23 mouse cellular contexts compared by ENCODE assay signal in genomic region chr10:45635201-45635600, GRCm38 (mm10). TPM values are rescaled to one million over a fixed set of nuclear protein-coding genes. Genes with fewer than 3 reads are reported as not detected.
DNase-seq lines count a peak whose midpoint lies in the region; ATAC-seq and TF ChIP-seq lines count a peak whose summit lies in the region.
"Had no signal": no experiment of that assay in that cellular context is flagged by ENCODE, and none has a peak within 500 bp of the region (broad histone marks: within the 10 kb centered on the region; RNA-seq: fewer than 3 reads in every experiment).

No protein-coding gene starts in this region.

- no peaks in the 10 kb centered on the region for H3K36me3 ChIP-seq in stomach, postnatal 0 days (ENCODE audit: control insufficient read depth, insufficient read depth, low read length)
- H3K36me3 ChIP-seq: hindbrain, embryonic 12.5 days had no signal

- peak; percentile 73 for ATAC-seq in CD4-positive, CD25-positive, alpha-beta regulatory T cell, adult 4 months
- ATAC-seq in activated CD4-positive, CD25-positive, alpha-beta regulatory T cell, adult 4 months: peak; percentile 69
- ATAC-seq in monocyte, adult 5-6 weeks (replicated peaks; ENCODE audit: insufficient number of reproducible peaks, low FRiP score, low TSS enrichment, poor library complexity, severe bottlenecking): no peak
- ATAC-seq in stomach, postnatal 0 days (ENCODE audit: low FRiP score, low TSS enrichment): no peak
- ATAC-seq: forebrain, embryonic 13.5 days; forebrain, embryonic 16.5 days; hindbrain, embryonic 16.5 days; intestine, postnatal 0 days had no signal

- no peaks in the 10 kb centered on the region for H3K4me1 ChIP-seq in stomach, postnatal 0 days (replicated peaks; ENCODE audit: control insufficient read depth, insufficient read depth)
- H3K4me1 ChIP-seq: forebrain, embryonic 10.5 days; forebrain, embryonic 13.5 days; hindbrain, embryonic 12.5 days had no signal

- 83% methylated on average over 3 of the region's 3 CpGs for WGBS in stomach, postnatal 0 days

- H3K9ac ChIP-seq in stomach, postnatal 0 days (ENCODE audit: low read length): no peak overlapping the region
- H3K9ac ChIP-seq: forebrain, embryonic 13.5 days; hindbrain, embryonic 12.5 days had no signal

- TF ChIP-seq CTCF in stomach, postnatal 0 days (IDR thresholded peaks at IDR 0.05; ENCODE audit: low read depth): no peak

- no peak overlapping the region for H3K27ac ChIP-seq in stomach, postnatal 0 days (replicated peaks)
- H3K27ac ChIP-seq: forebrain, embryonic 10.5 days; forebrain, embryonic 13.5 days; gastrocnemius, adult 2 months; hindbrain, embryonic 12.5 days had no signal

- H3K9me3 ChIP-seq in stomach, postnatal 0 days (ENCODE audit: control insufficient read depth, low read length): no peaks in the 10 kb centered on the region
- H3K9me3 ChIP-seq: forebrain, embryonic 10.5 days; forebrain, embryonic 13.5 days; hindbrain, embryonic 12.5 days had no signal

- DNase-seq in 416B (ENCODE audit: low read depth): peak; percentile 50
- DNase-seq in A20 (ENCODE audit: low read depth, low spot score): peak; percentile 8
- DNase-seq in frontal cortex, postnatal 36 days (ENCODE audit: low spot score in 2 of 2): no peak
- no peak for DNase-seq in thymus, postnatal 10 days (ENCODE audit: low spot score in 2 of 2)
- no peak for DNase-seq in stomach, postnatal 0 days (ENCODE audit: low spot score)
- DNase-seq: adrenal gland, postnatal 10 days; adrenal gland, postnatal 36 days; B cell, adult 2 months; cerebellum, adult 18-20 months; cerebellum, adult 9-10 months; cerebellum, postnatal 14 days; gastrocnemius, adult 2 months; gastrocnemius, postnatal 25 days had no signal

- no peaks in the 10 kb centered on the region for H3K27me3 ChIP-seq in stomach, postnatal 0 days (ENCODE audit: control insufficient read depth, insufficient read depth, low read length)
- H3K27me3 ChIP-seq: forebrain, embryonic 13.5 days; hindbrain, embryonic 12.5 days had no signal

- H3K4me2 ChIP-seq in stomach, postnatal 0 days (replicated peaks; ENCODE audit: low read depth): no peak overlapping the region
- H3K4me2 ChIP-seq: forebrain, embryonic 13.5 days; heart, embryonic 11.5 days; hindbrain, embryonic 12.5 days had no signal

- no peak overlapping the region for H3K4me3 ChIP-seq in stomach, postnatal 0 days (ENCODE audit: low read depth, low read length)
- H3K4me3 ChIP-seq: forebrain, embryonic 10.5 days; forebrain, embryonic 13.5 days; gastrocnemius, adult 2 months; hindbrain, embryonic 12.5 days had no signal

- TF ChIP-seq EP300 in stomach, postnatal 0 days (optimal IDR thresholded peaks at IDR 0.05): no peak

RNA-seq across cellular contexts. Expression of gene Hace1, which starts 57.6 kb away (rescaled TPM):
- polyA plus RNA-seq in CD4-positive, CD25-positive, alpha-beta regulatory T cell, adult 4 months (2017; shearing (Covaris generic)): 1 to 10 TPM; 5.4 to 6.2 TPM
- 1 to 10 TPM; 5.1 to 7.6 TPM for polyA plus RNA-seq in activated CD4-positive, CD25-positive, alpha-beta regulatory T cell, adult 4 months (2017; shearing (Covaris generic))
- total RNA-seq in monocyte, adult 5-6 weeks (2017): 15.1 to 49.5 TPM (median 25.9 TPM) in 3 replicates
- polyA plus RNA-seq in stomach, postnatal 0 days (2015; fragmentation: Nextera tagmentation; extraction: Ambion mirVana): 13.6 and 13.7 TPM in 2 replicates

Comparison
In these comparisons a context has a peak if more than half of its experiments do, and no peak if none do; other contexts are left out.
1. DNase-seq: peak in 416B (single experiment) and A20 (single experiment); none in frontal cortex, postnatal 36 days (0 of 2), thymus, postnatal 10 days (0 of 2) and stomach, postnatal 0 days (single experiment).
2. ATAC-seq: peak in CD4-positive, CD25-positive, alpha-beta regulatory T cell, adult 4 months (single experiment) and activated CD4-positive, CD25-positive, alpha-beta regulatory T cell, adult 4 months (single experiment); none in monocyte, adult 5-6 weeks (single experiment) and stomach, postnatal 0 days (single experiment).